Mouse (Mus musculus) MEL (cell line): ENCODE results near the gene Vmn1r93. TPM values are rescaled to one million over a fixed set of nuclear protein-coding genes. Genes with fewer than 3 reads are reported as not detected.
"Not testable (repeated sequence)": the region's sequence is repeated elsewhere in the genome, so short reads cannot be mapped to it uniquely, and the experiment has no call there.

ENCODE experiments used
- DNase-seq: peaks from one replicate; pipeline ENCODE4 v3.0.0; 2011; ENCODE audit warnings: low read depth, low spot score
- H3K27ac ChIP-seq: 2 replicates; pipeline ENCODE4 v1.5.1; 2012; ENCODE audit warnings: low read depth, mild to moderate bottlenecking, control low read depth, low read length, moderate library complexity; ENCODE audit not compliant: control insufficient read depth
- H3K27me3 ChIP-seq, 2 experiments: fragments of 150-350 bp in 1 of 2; sonication (generic) in 1 of 2; 2 replicates each; pipeline ENCODE4 v1.6.1; 2012; ENCODE audit warnings: low read length in 2 of 2, mild to moderate bottlenecking in 2 of 2, improper control_type of control experiment in 1 of 2, moderate library complexity in 1 of 2; ENCODE audit not compliant: insufficient read depth in 2 of 2, control insufficient read depth in 1 of 2
- H3K36me3 ChIP-seq, 2 experiments: 2 replicates each; pipeline ENCODE4 v1.6.1; 2012 to 2014; ENCODE audit warnings: low read length in 2 of 2, improper control_type of control experiment in 1 of 2, inconsistent platforms in 1 of 2, mild to moderate bottlenecking in 1 of 2; ENCODE audit not compliant: insufficient read depth in 2 of 2, control insufficient read depth in 1 of 2
- H3K4me1 ChIP-seq, 2 experiments: fragments of 150-350 bp in 1 of 2; sonication (generic) in 1 of 2; 2 replicates each; pipeline ENCODE4 v1.6.1; 2012; ENCODE audit warnings: low read length in 2 of 2, improper control_type of control experiment in 1 of 2, mild to moderate bottlenecking in 1 of 2; ENCODE audit not compliant: insufficient read depth in 2 of 2, control insufficient read depth in 1 of 2
- H3K4me3 ChIP-seq, 2 experiments: fragments of 150-350 bp in 1 of 2; sonication (generic) in 1 of 2; 2 replicates each; pipeline ENCODE4 v1.5.1; 2012; ENCODE audit warnings: low read depth in 2 of 2, low read length in 2 of 2, mild to moderate bottlenecking in 2 of 2, moderate library complexity in 2 of 2, control low read depth in 1 of 2, improper control_type of control experiment in 1 of 2; ENCODE audit not compliant: control insufficient read depth in 1 of 2, insufficient read depth in 1 of 2
- H3K79me2 ChIP-seq: 2 replicates; pipeline ENCODE4 v1.6.1; 2012; ENCODE audit warnings: mild to moderate bottlenecking, low read length, moderate library complexity; ENCODE audit not compliant: control insufficient read depth, poor library complexity, insufficient read depth
- H3K9ac ChIP-seq: 2 replicates; pipeline ENCODE4 v1.6.1; 2012; ENCODE audit warnings: low read depth, mild to moderate bottlenecking, control low read depth, low read length, moderate library complexity; ENCODE audit not compliant: control insufficient read depth, poor library complexity, severe bottlenecking
- H3K9me3 ChIP-seq: fragments of 150-350 bp; sonication (generic); replicated peaks from 2 replicates; pipeline ENCODE4 v1.6.1; 2012; ENCODE audit warnings: mild to moderate bottlenecking, low read length, improper control_type of control experiment, moderate library complexity; ENCODE audit not compliant: insufficient read depth
- polyA plus RNA-seq, 2 experiments: library from polyadenylated mRNA; stranded (reverse) in 1 of 2; unstranded in 1 of 2; fragments of >175 nt in 1 of 2; fragments of >200 nt in 1 of 2; gene quantifications; 2 replicates each; pipeline versions ENCODE4 v1.2.1 to v1.2.4; 2012; ENCODE audit warnings: low replicate concordance in 2 of 2, low read depth in 1 of 2; ENCODE audit not compliant: insufficient read length in 2 of 2, insufficient read depth in 1 of 2, missing spikeins in 1 of 2
- total RNA-seq: library from RNA; depleted of rRNA; stranded (reverse); fragments of 300-350 nt; gene quantifications from 2 replicates; pipeline ENCODE4 v1.2.3, GENCODE M21; 2012; rRNA removed

The Vmn1r93 gene
- not detected in 2 replicates for total RNA-seq
- not detected for polyA plus RNA-seq

DNA sequence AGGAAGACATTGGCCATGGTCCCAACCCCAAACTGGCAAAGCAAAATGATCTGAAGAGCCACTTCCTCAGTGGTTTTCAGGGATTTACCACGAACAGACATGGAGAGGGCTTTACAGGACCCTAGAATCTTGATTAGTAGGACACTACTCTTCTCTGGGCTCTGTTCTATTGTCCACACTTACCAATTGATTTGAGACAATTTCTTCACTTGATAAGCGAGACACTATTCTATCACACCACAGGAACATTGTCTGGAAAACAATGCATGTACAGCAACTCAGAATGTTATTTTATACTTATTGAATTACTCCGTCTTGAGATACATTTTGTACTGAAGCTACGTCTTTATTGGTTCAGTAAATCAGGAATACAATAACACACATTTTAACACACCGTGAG, at the start of gene Vmn1r93:
Gene Vmn1r93, minus strand, starts transcription at position 101 of the 400 bp plus-strand sequence.
- not testable (repeated sequence) for H3K9ac ChIP-seq, H3K4me3 ChIP-seq, H3K9me3 ChIP-seq, H3K79me2 ChIP-seq, H3K27me3 ChIP-seq, H3K27ac ChIP-seq, H3K4me1 ChIP-seq, DNase-seq, H3K36me3 ChIP-seq

- not testable (repeated sequence) for H3K4me3 ChIP-seq, H3K9ac ChIP-seq, H3K9me3 ChIP-seq, H3K27ac ChIP-seq, H3K27me3 ChIP-seq, H3K79me2 ChIP-seq, DNase-seq, H3K4me1 ChIP-seq, H3K36me3 ChIP-seq
Measured at GRCm38 (mm10) chr7:20168277-20168676, 29.4 kb upstream of the Vmn1r93 start, which contains the start of gene Vmn1r94. Vmn1r94 (minus strand) TSS chr7:20168377.

GRCm38 (mm10) chr7:20122479-20122878, 16.4 kb downstream of the Vmn1r93 start, which contains the start of gene Gm16442:
Gm16442 (minus strand) TSS chr7:20122579.
- not testable (repeated sequence) for H3K9me3 ChIP-seq, H3K9ac ChIP-seq, DNase-seq, H3K4me3 ChIP-seq, H3K4me1 ChIP-seq, H3K27me3 ChIP-seq, H3K27ac ChIP-seq, H3K36me3 ChIP-seq, H3K79me2 ChIP-seq

- not testable (repeated sequence) for H3K9ac ChIP-seq, H3K27ac ChIP-seq, H3K36me3 ChIP-seq, H3K4me3 ChIP-seq, H3K79me2 ChIP-seq, DNase-seq, H3K27me3 ChIP-seq, H3K9me3 ChIP-seq, H3K4me1 ChIP-seq
Measured at GRCm38 (mm10) chr7:20099380-20099779, 39.5 kb downstream of the Vmn1r93 start, which contains the start of gene Vmn1r91. Vmn1r91 (plus strand) TSS chr7:20099680.

Other genes starting within 250 kb of the Vmn1r93 start
- gene Pvr, start 217.9 kb downstream of the Vmn1r93 start, total RNA-seq, result not detected in 2 replicates
- gene Pvr, start 217.9 kb downstream of the Vmn1r93 start, polyA plus RNA-seq, result not detected
- 0.08 TPM in 1 of 2 replicates, not detected in the other for gene Igsf23, start 188.3 kb downstream of the Vmn1r93 start, total RNA-seq
- under 1 TPM in 1 of 2 experiments, not detected in 1; 0.35 TPM for gene Igsf23, start 188.3 kb downstream of the Vmn1r93 start, polyA plus RNA-seq
- gene Ceacam20, start 173.7 kb downstream of the Vmn1r93 start, total RNA-seq, result not detected in 2 replicates
- not detected for gene Ceacam20, start 173.7 kb downstream of the Vmn1r93 start, polyA plus RNA-seq
- not detected in 2 replicates for gene Nlrp9b, start 147.6 kb downstream of the Vmn1r93 start, total RNA-seq
- gene Nlrp9b, start 147.6 kb downstream of the Vmn1r93 start, polyA plus RNA-seq, result not detected
- not detected in 2 replicates for gene Vmn1r91, start 39.4 kb downstream of the Vmn1r93 start, total RNA-seq
- gene Vmn1r91, start 39.4 kb downstream of the Vmn1r93 start, polyA plus RNA-seq, result not detected
- gene Gm16442, start 16.5 kb downstream of the Vmn1r93 start, total RNA-seq, result not detected in 2 replicates
- gene Gm16442, start 16.5 kb downstream of the Vmn1r93 start, polyA plus RNA-seq, result not detected
- gene Vmn1r94, start 29.3 kb upstream of the Vmn1r93 start, total RNA-seq, result not detected in 2 replicates
- not detected for gene Vmn1r94, start 29.3 kb upstream of the Vmn1r93 start, polyA plus RNA-seq
- gene Vmn1r95, start 54.6 kb upstream of the Vmn1r93 start, total RNA-seq, result not detected in 2 replicates
- gene Vmn1r95, start 54.6 kb upstream of the Vmn1r93 start, polyA plus RNA-seq, result not detected
- gene Gm6164, start 66.5 kb upstream of the Vmn1r93 start, total RNA-seq, result not detected in 2 replicates
- not detected for gene Gm6164, start 66.5 kb upstream of the Vmn1r93 start, polyA plus RNA-seq
- gene Gm4498, start 94.7 kb upstream of the Vmn1r93 start, total RNA-seq, result not detected in 2 replicates
- gene Gm4498, start 94.7 kb upstream of the Vmn1r93 start, polyA plus RNA-seq, result not detected
- gene Gm5890, start 123.7 kb upstream of the Vmn1r93 start, total RNA-seq, result not detected in 2 replicates
- not detected for gene Gm5890, start 123.7 kb upstream of the Vmn1r93 start, polyA plus RNA-seq
- not detected in 2 replicates for gene Gm4133, start 195.0 kb upstream of the Vmn1r93 start, total RNA-seq
- not detected for gene Gm4133, start 195.0 kb upstream of the Vmn1r93 start, polyA plus RNA-seq
- gene Gm5728, start 236.3 kb upstream of the Vmn1r93 start, total RNA-seq, result not detected in 2 replicates
- gene Gm5728, start 236.3 kb upstream of the Vmn1r93 start, polyA plus RNA-seq, result not detected